Mouse (Mus musculus) spleen, adult 12 weeks (tissue): ENCODE data around the gene Usp49.
A peak's percentile ranks its signal among the peaks of the same experiment; 100 is the strongest.
"Not testable (repeated sequence)": the region's sequence is repeated elsewhere in the genome, so short reads cannot be mapped to it uniquely, and the experiment has no call there.

ENCODE experiments used
- DNase-seq: peaks from one replicate; pipeline ENCODE4 v3.0.0; 2022; ENCODE audit warnings: low spot score

Usp49 gene

GRCm38 (mm10) chr17:47610849-47611660 is 19.4 kb upstream of the Usp49 start, which contains the start of the genes Bysl, Med20 and Gm20517:
Gene Bysl, minus strand, starts transcription at chr17:47611492.
Gene Med20, plus strand, starts transcription at chr17:47611582.
Gene Gm20517, plus strand, starts transcription at chr17:47611589.
- DNase-seq = peak; percentile 96

GRCm38 (mm10) chr17:47611661-47611982 is 18.9 kb upstream of the Usp49 start:
- DNase-seq = no peak

GRCm38 (mm10) chr17:47614018-47614417 is 16.5 kb upstream of the Usp49 start:
- DNase-seq = no peak

GRCm38 (mm10) chr17:47616119-47616518 is 14.4 kb upstream of the Usp49 start:
- DNase-seq = no peak

- DNase-seq = no peak
Measured at GRCm38 (mm10) chr17:47616652-47617051, 13.8 kb upstream of the Usp49 start.

- DNase-seq = peak; percentile 61
Measured at GRCm38 (mm10) chr17:47617605-47618307, 12.7 kb upstream of the Usp49 start.

GRCm38 (mm10) chr17:47618556-47619311 is 11.8 kb upstream of the Usp49 start:
- no peak for DNase-seq

GRCm38 (mm10) chr17:47622912-47623554 is 7.5 kb upstream of the Usp49 start:
- no peak for DNase-seq

GRCm38 (mm10) chr17:47624572-47624971 is 5.9 kb upstream of the Usp49 start:
- not testable (repeated sequence) for DNase-seq

GRCm38 (mm10) chr17:47625088-47625487 is 5.4 kb upstream of the Usp49 start:
- DNase-seq = no peak

GRCm38 (mm10) chr17:47626031-47626430 is 4.5 kb upstream of the Usp49 start:
- DNase-seq = no peak

- no peak for DNase-seq
Measured at GRCm38 (mm10) chr17:47627791-47628190, 2.7 kb upstream of the Usp49 start.

- DNase-seq = peak; percentile 96
Measured at GRCm38 (mm10) chr17:47628851-47629676, 1.4 kb upstream of the Usp49 start.

GRCm38 (mm10) chr17:47629717-47630677 is 493 bp upstream of the Usp49 start:
- DNase-seq = no peak

- no peak for DNase-seq
Measured at GRCm38 (mm10) chr17:47632181-47632840, 1.8 kb downstream of the Usp49 start.

GRCm38 (mm10) chr17:47633999-47634770 is 3.7 kb downstream of the Usp49 start:
- no peak for DNase-seq

GRCm38 (mm10) chr17:47642992-47643391 is 12.5 kb downstream of the Usp49 start:
- no peak for DNase-seq

GRCm38 (mm10) chr17:47646683-47647082 is 16.2 kb downstream of the Usp49 start:
- peak; percentile 49 for DNase-seq

- no peak for DNase-seq
Measured at GRCm38 (mm10) chr17:47648966-47649365, 18.5 kb downstream of the Usp49 start.
